Mouse (Mus musculus): ENCODE results near the gene Rdh13. TPM values are rescaled to one million over a fixed set of nuclear protein-coding genes. Genes with fewer than 3 reads are reported as not detected.

Rdh13 gene
- polyA plus RNA-seq (2015; fragmentation: Nextera tagmentation; extraction: Ambion mirVana) = 28.7 and 28.9 TPM in 2 replicates

DNA sequence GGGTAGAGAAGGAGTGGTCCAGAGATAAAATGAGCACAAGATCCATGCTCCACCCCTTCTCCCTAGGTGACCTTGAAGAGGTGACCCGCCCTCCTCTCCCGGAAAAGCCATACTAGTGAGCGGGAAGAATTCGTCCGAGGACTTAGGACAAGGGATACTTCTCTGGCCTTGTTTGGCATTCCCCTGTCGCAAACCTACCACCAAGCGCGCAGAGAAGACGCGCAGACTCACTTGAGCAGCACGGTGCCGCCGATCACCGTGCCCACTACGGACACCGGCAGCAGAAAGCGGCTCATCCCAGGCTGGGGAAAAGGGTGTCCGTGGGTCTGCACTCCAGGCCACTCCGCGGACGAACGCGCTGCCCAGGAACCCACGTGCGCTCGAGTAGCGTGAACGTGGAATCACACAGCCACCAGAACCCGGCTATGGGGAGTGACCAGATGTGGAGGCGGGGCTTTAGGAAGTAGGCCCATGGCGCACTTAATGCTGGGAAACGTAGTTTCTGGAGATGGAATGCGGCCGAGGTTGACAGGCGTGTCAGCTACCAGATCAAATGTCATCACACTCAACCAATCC is at the start of gene Rdh13:
Gene Rdh13 (minus strand): TSS at position 434 of the 576 bp plus-strand sequence.
- Histone ChIP-seq H3K4me3 (replicated peaks) (peak within 1 kb of the TSS; percentile 82), H3K4me2 (replicated peaks) (peak within 1 kb of the TSS; percentile 67), H3K4me1 (replicated peaks) (peaks cover 8% of the 10 kb centered on the region; the same call in 1 of the 2 replicates), H3K9me3 (no peaks in the 10 kb centered on the region), H3K36me3 (peaks cover 24% of the 10 kb centered on the region), H3K27me3 (replicated peaks) (no peaks in the 10 kb centered on the region), H3K9ac (peak within 1 kb of the TSS; percentile 78), H3K27ac (peak within 1 kb of the TSS; percentile 85)
- ATAC-seq = peak; percentile 98
- WGBS = under 1% methylated on average over 35 of the region's 35 CpGs

DNA sequence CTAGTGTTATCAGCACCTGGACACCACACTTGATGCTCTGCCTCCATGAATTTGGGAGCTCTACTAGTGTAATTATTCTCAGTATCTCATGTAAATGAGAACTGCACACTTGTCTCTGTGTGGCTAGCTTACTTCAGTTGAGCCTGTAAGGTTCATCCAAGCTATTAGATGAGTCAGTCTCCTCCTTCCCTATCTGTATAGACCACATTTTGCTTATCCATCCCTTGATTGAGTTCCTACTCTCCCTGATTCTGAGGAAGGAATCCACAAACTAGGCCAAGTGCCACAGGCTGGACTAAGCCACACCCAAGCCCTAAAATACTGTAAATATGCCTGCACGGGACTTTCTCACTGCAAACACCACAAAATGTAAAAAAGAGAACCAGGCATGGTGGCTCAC is 48.5 kb upstream of the Rdh13 start:
- Histone ChIP-seq H3K27ac (no peak overlapping the region), H3K9me3 (no peaks in the 10 kb centered on the region), H3K4me1 (replicated peaks) (peaks cover 24% of the 10 kb centered on the region), H3K4me2 (replicated peaks) (no peak overlapping the region), H3K9ac (no peak overlapping the region), H3K4me3 (replicated peaks) (no peak overlapping the region), H3K36me3 (peaks cover 28% of the 10 kb centered on the region), H3K27me3 (replicated peaks) (no peaks in the 10 kb centered on the region)
- 53% methylated on average over 1 of the region's 1 CpGs for WGBS
- ATAC-seq = no peak

DNA sequence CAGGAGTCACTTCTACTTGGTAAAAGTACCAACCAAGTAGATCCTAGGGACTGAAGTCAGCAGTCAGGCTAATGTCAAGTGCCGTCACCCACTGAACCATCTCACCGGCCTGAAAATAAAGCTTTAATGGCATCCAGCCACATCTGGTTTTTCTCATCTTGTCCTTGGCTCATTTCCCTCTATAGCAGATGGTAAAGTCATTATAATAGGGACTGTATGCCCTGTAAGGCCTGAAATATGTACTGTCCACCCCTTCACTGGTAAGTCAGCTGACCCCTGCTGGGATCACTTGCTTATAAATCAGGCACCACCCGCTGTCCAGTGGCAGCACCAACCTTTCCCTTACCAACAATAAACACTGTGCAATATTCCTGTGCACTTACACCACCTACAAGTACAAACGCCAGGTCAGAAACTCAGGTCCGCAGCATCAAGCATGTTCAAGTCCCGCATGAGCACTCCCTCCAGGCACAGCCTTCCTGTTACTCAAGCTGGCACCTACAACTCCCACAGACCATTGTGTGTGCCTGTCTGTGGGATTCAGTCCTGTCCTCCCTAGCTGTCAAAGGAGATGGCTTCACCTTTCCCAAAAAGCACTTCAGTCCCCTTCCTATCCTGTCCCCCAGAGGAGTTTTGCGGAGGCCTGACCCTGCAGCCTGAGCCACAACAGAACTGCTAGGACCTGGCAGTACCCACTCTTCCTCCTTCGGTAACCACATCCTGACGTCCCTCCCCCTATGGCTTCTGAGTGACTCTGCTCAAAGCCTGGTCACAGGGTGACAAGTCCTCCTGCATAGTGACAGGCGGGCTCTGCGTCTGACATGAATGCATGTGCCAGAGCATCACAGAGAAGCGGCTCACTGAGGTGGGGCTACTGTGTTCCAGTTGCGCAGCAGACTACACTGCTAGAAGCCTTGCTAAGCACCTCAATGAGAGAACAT is 47.1 kb upstream of the Rdh13 start:
- WGBS = 76% methylated on average over 13 of the region's 13 CpGs
- ATAC-seq = no peak
- H3K36me3 ChIP-seq = peaks cover 28% of the 10 kb centered on the region
- H3K9me3 ChIP-seq = no peaks in the 10 kb centered on the region
- H3K4me1 ChIP-seq (replicated peaks) = peaks cover 14% of the 10 kb centered on the region
- peak overlapping the region; percentile 27; the same call in 1 of the 2 replicates for H3K27ac ChIP-seq
- no peak overlapping the region for H3K4me3 ChIP-seq (replicated peaks)
- no peaks in the 10 kb centered on the region for H3K27me3 ChIP-seq (replicated peaks)
- no peak overlapping the region; the same call in 1 of the 2 replicates for H3K9ac ChIP-seq
- no peak overlapping the region for H3K4me2 ChIP-seq (replicated peaks)

DNA sequence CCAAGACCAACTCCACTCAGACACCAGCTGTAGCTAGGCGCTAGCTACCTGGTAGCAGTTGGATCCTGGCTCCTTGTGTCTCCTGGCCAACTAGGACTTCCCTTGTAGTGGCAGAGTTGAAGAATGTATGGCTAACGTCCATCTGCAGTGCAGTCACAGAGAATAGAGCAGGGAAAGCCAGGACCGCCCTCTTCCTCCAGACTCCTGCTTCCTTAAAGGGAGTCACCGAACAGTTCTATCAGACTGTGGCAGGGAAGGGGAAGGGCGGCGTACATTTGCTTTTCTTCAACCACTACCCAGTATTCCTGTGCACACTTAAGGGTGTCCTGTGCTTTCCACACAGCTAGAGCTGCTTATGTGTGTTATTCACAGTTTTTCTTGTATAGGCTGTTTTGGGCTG is 45.9 kb upstream of the Rdh13 start:
- H3K9me3 ChIP-seq = no peaks in the 10 kb centered on the region
- H3K9ac ChIP-seq = no peak overlapping the region
- 73% methylated on average over 6 of the region's 6 CpGs for WGBS
- no peak; the same call in 1 of the 2 replicates for ATAC-seq
- peaks cover 9% of the 10 kb centered on the region for H3K4me1 ChIP-seq (replicated peaks)
- no peak overlapping the region for H3K4me2 ChIP-seq (replicated peaks)
- H3K36me3 ChIP-seq = peaks cover 23% of the 10 kb centered on the region
- H3K27me3 ChIP-seq (replicated peaks) = no peaks in the 10 kb centered on the region
- no peak overlapping the region for H3K27ac ChIP-seq
- no peak overlapping the region for H3K4me3 ChIP-seq (replicated peaks)

DNA sequence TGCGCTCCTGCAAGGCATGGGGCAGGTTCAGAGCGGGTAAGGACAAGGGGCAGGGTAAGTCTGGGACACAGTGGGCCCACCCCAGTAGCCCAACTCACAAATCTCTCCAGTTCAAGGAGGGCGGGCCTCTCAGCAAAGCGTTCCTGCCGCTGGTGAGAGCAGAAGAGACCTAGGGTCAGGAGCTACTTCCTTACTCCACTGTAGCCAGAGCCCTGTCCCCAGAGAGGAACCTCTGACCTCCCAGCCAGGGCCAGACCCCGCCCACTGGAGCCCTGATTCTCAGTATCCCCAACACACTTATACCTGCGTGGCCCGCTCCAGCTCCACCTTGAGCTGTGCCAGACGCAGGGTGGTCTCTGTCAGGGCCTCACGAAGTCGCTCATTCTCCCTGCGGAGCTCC is 36.8 kb upstream of the Rdh13 start:
- Histone ChIP-seq H3K4me2 (replicated peaks) (no peak overlapping the region), H3K27me3 (replicated peaks) (no peaks in the 10 kb centered on the region), H3K4me3 (replicated peaks) (no peak overlapping the region), H3K4me1 (replicated peaks) (peaks cover 17% of the 10 kb centered on the region), H3K9me3 (no peaks in the 10 kb centered on the region), H3K27ac (no peak overlapping the region), H3K9ac (no peak overlapping the region), H3K36me3 (peaks cover 33% of the 10 kb centered on the region)
- ATAC-seq = no peak
- WGBS = 85% methylated on average over 12 of the region's 12 CpGs

DNA sequence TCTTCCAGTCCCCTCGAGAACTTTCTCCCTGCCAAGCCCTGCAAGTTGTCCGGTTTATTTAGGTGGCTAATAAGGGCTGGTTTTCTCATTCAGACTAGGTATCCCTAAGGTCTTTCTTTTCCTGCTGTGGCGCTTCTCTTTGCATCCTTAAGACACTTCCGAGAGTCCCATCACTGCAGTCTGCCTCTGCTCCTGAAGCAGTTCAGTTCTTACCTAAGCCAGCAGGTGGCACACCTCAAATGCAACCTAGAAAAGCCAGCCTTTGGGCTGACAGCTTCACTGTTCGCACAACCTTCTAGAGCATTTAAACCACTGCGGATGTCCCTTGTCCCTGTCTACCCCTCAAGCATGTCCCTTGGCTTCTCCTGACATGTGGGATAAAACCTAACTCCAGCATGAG is 34.2 kb upstream of the Rdh13 start:
- H3K9me3 ChIP-seq = no peaks in the 10 kb centered on the region
- 27% methylated on average over 6 of the region's 6 CpGs for WGBS
- H3K4me3 ChIP-seq (replicated peaks) = no peak overlapping the region
- no peak for ATAC-seq
- peak overlapping the region; percentile 86; the same call in 1 of the 2 replicates for H3K27ac ChIP-seq
- peaks cover 24% of the 10 kb centered on the region for H3K36me3 ChIP-seq
- H3K27me3 ChIP-seq (replicated peaks) = 0 out of 2 replicates have a peak, but pooled peaks cover 3% of the 10 kb centered on the region
- H3K9ac ChIP-seq = no peak overlapping the region
- H3K4me1 ChIP-seq (replicated peaks) = peaks cover 18% of the 10 kb centered on the region
- H3K4me2 ChIP-seq (replicated peaks) = peak overlapping the region; percentile 87

DNA sequence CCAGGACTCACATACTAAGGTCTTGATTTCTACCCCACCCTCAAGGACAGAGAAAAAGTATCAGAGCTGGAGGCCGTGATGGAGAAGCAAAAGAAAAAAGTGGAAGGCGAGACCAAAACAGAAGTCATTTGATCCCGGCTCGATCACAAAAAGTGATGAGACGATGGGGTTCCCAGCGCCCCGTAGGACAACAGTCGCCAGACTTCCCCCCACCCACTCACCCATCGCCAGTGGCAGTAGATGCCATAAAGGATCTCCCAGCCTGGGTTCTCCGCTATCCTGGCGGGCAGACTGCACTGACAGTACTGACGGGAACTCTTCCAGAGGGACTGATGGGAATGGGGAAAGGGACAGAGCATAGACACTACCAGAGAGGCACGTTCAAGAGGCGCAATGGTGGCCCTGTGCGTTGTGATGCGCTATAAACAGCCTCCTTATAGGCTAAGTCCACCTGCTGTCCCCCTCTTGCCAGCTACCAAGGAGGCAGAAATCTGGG is 33.4 kb upstream of the Rdh13 start:
- no peaks in the 10 kb centered on the region for H3K9me3 ChIP-seq
- peak overlapping the region; percentile 47 for H3K4me3 ChIP-seq (replicated peaks)
- H3K36me3 ChIP-seq = peaks cover 16% of the 10 kb centered on the region
- H3K27me3 ChIP-seq (replicated peaks) = peaks cover 7% of the 10 kb centered on the region
- H3K9ac ChIP-seq = peak overlapping the region; percentile 53
- H3K4me1 ChIP-seq (replicated peaks) = peaks cover 22% of the 10 kb centered on the region
- H3K27ac ChIP-seq = peak overlapping the region; percentile 86
- H3K4me2 ChIP-seq (replicated peaks) = peak overlapping the region; percentile 87
- peak; percentile 5; the same call in 1 of the 2 replicates for ATAC-seq
- WGBS = 4% methylated on average over 16 of the region's 16 CpGs

DNA sequence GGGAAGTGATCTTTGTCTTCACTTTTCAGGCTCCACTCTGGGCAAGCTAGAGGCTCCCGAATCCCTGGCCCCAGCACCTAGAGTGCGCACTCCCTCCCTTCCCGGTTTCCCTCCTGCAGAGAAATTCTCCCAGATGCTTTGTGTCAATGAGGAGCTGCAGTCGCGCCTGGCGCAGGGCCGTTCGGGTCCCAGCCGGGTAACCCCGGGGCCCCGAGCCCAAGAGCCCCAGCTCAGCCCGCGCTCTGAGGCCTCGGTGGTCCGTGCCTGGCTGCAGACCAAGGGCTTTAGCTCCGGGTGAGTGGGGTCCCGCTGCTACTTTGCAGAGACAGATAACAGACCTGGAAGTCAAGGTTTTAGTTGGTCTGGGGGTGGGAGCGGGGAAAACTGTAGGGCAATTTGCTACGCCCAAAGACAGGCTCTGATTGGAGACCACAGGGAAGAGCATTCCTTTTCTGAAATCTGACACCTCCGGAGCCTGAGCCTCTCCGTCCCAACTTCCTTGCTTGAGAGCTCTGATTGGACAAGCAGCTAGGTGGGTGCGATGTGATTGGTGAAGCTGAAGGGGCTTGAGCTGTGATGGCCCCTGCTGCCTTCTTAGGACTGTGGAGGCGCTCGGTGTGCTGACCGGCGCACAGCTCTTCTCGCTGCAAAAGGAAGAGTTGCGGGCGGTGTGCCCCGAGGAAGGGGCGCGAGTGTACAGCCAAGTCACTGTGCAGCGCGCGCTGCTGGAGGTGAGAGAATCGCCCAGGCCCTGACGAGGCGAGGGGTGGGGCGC is 32.8 kb upstream of the Rdh13 start:
- H3K9ac ChIP-seq = peak overlapping the region; percentile 53
- peak overlapping the region; percentile 87 for H3K4me2 ChIP-seq (replicated peaks)
- no peaks in the 10 kb centered on the region for H3K9me3 ChIP-seq
- H3K36me3 ChIP-seq = peaks cover 11% of the 10 kb centered on the region
- WGBS = under 1% methylated on average over 39 of the region's 39 CpGs
- peaks cover 11% of the 10 kb centered on the region for H3K27me3 ChIP-seq (replicated peaks)
- ATAC-seq = peak; percentile 96
- peaks cover 23% of the 10 kb centered on the region for H3K4me1 ChIP-seq (replicated peaks)
- peak overlapping the region; percentile 95 for H3K27ac ChIP-seq
- peak overlapping the region; percentile 47 for H3K4me3 ChIP-seq (replicated peaks)

DNA sequence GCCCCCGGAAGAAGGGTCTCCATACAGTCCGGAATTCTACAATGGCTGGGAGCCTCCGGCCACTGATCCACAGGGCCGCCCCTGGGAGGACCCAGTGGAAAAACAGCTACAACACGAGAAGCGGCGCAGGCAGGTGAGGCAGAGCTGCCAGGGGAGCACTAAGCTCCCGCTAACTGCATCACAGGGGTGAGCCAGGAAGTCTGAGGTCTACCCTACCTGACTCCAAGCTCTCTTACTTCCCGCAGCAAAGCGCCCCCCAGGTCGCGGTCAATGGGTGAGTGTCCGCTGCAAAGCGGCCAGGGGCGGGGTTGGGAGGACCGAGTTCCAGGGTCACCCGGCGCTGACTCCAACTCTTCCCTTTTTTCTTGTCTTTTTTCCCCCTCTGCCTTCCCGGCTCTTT is 28.5 kb upstream of the Rdh13 start:
- H3K4me1 ChIP-seq (replicated peaks) = peaks cover 22% of the 10 kb centered on the region
- H3K4me2 ChIP-seq (replicated peaks) = no peak overlapping the region
- no peak overlapping the region for H3K4me3 ChIP-seq (replicated peaks)
- no peaks in the 10 kb centered on the region for H3K9me3 ChIP-seq
- H3K27ac ChIP-seq = no peak overlapping the region
- H3K9ac ChIP-seq = no peak overlapping the region
- peaks cover 29% of the 10 kb centered on the region for H3K27me3 ChIP-seq (replicated peaks)
- ATAC-seq = no peak
- WGBS = 11% methylated on average over 19 of the region's 19 CpGs
- no peaks in the 10 kb centered on the region for H3K36me3 ChIP-seq

DNA sequence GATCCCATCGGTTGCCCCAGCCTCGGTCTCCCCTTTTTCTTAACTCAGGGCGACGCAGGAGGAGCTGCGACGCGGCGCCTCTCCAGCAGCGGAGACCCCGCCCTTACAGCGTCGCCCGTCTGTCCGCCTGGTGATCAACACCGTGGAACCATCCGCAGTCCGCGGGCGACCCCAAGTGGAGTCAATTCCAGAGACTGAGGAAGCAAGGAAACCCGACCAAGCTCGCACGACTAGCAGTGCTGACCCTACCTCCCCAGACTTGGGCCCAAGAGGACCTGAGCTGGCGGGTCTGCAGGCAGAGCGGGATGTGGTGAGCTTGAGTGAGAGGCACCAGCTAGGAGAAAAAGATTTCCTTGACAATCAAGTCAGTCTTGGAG is 25.7 kb upstream of the Rdh13 start:
- Histone ChIP-seq H3K27me3 (replicated peaks) (peaks cover 29% of the 10 kb centered on the region), H3K9me3 (no peaks in the 10 kb centered on the region), H3K4me3 (replicated peaks) (peak overlapping the region; percentile 37), H3K4me2 (replicated peaks) (peak overlapping the region; percentile 87), H3K9ac (0 out of 2 replicates have a peak overlapping the region, but pooled peaks have one; percentile 33), H3K4me1 (replicated peaks) (peaks cover 11% of the 10 kb centered on the region; the same call in 1 of the 2 replicates), H3K36me3 (no peaks in the 10 kb centered on the region), H3K27ac (no peak overlapping the region)
- ATAC-seq = peak; percentile 84
- under 1% methylated on average over 24 of the region's 24 CpGs for WGBS

DNA sequence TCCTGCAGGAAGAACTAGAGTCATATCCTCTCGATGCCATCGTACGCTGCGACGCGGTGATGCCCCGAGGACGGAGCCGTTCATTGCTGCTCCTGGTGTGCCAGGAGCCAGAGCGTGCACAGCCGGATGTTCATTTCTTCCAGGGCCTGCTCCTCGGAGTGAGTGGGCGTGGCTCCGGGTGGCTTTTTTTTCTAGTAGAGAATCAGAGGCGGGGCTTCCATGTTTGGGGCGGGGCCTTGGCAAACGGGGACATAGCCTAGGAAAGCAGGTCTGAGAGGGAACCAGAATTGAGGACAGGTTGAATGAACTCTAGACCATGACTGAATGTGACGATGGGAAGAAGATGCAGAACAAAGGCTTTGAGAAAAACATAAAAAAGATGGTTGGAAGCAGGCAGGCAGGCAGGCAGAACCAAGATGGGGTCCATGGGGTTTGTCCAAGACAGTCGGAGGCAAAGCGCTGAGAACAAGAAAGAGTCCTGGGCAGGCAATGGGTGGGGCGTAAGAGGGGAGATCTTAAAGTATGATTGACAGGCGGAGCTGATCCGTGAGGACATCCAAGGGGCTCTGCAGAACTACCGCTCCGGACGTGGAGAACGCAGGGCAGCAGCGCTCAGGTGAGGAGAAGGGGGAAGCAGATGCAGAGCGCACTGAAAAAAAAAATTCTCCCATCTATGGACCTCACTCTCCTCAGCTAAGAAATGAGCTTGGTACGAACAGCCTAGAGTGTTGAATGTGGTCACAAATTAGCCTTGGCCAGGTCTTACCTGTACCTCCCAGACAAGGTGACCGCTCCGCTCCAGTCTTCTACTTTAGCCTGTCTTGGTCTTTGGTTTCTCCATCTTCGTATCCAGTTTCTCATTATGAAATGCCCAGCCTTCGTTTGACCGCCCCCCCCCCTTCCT is 25.1 kb upstream of the Rdh13 start:
- H3K27ac ChIP-seq = no peak overlapping the region
- H3K9me3 ChIP-seq = no peaks in the 10 kb centered on the region
- H3K36me3 ChIP-seq = no peaks in the 10 kb centered on the region
- H3K9ac ChIP-seq = peak overlapping the region; percentile 33; the same call in 1 of the 2 replicates
- peak overlapping the region; percentile 37 for H3K4me3 ChIP-seq (replicated peaks)
- peaks cover 29% of the 10 kb centered on the region for H3K27me3 ChIP-seq (replicated peaks)
- H3K4me2 ChIP-seq (replicated peaks) = peak overlapping the region; percentile 87
- 4% methylated on average over 35 of the region's 35 CpGs for WGBS
- H3K4me1 ChIP-seq (replicated peaks) = peaks cover 11% of the 10 kb centered on the region; the same call in 1 of the 2 replicates
- peak; percentile 80 for ATAC-seq

Measured in intestine, embryonic 15.5 days (tissue).